Mouse (Mus musculus) hindbrain, embryonic 14.5 days (tissue): Measurements from ENCODE around the gene Vash2. TPM values are rescaled to one million over a fixed set of nuclear protein-coding genes. Genes with fewer than 3 reads are reported as not detected.
"Not testable (repeated sequence)": the region's sequence is repeated elsewhere in the genome, so short reads cannot be mapped to it uniquely, and the experiment has no call there.

Experiments
- ATAC-seq: fragments of 200-750 bp; cut with Nextera tagmentation; 2 replicates; pipeline ENCODE4 v1.8.0; 2017; ENCODE audit warnings: moderate number of reproducible peaks, mild to moderate bottlenecking, moderate TSS enrichment, moderate library complexity; ENCODE audit not compliant: low FRiP score
- DNase-seq: peaks from one replicate; pipeline ENCODE4 v3.0.0-alpha.2; 2015; ENCODE audit warnings: low spot score
- H3K27ac ChIP-seq: fragments of 300-500 bp; sonication (generic); 2 replicates; pipeline ENCODE4 v1.5.1; 2014; ENCODE audit warnings: mild to moderate bottlenecking, moderate library complexity
- H3K27me3 ChIP-seq: fragments of 300-500 bp; sonication (generic); 2 replicates; pipeline ENCODE4 v1.6.1; 2014; ENCODE audit warnings: mild to moderate bottlenecking, low read length, mixed read lengths; ENCODE audit not compliant: control insufficient read depth, insufficient read depth
- H3K36me3 ChIP-seq: fragments of 300-500 bp; sonication (generic); replicated peaks from 2 replicates; pipeline ENCODE4 v1.6.1; 2014; ENCODE audit not compliant: control insufficient read depth, insufficient read depth
- H3K4me1 ChIP-seq: fragments of 300-500 bp; sonication (generic); replicated peaks from 2 replicates; pipeline ENCODE4 v1.6.1; 2014; ENCODE audit warnings: antibody characterized with exemption, low read length, mixed read lengths; ENCODE audit not compliant: control insufficient read depth, insufficient read depth
- H3K4me2 ChIP-seq: fragments of 300-500 bp; sonication (generic); replicated peaks from 2 replicates; pipeline ENCODE4 v1.6.1; 2014; ENCODE audit warnings: mild to moderate bottlenecking, moderate library complexity
- H3K4me3 ChIP-seq: fragments of 300-500 bp; sonication (generic); replicated peaks from 2 replicates; pipeline ENCODE4 v1.5.1; 2014; ENCODE audit warnings: mild to moderate bottlenecking, low read length
- H3K9ac ChIP-seq: fragments of 300-500 bp; sonication (generic); 2 replicates; pipeline ENCODE4 v1.6.1; 2014
- H3K9me3 ChIP-seq: fragments of 300-500 bp; sonication (generic); 2 replicates; pipeline ENCODE4 v1.6.1; 2016; ENCODE audit warnings: low read length; ENCODE audit not compliant: control insufficient read depth
- WGBS: fragments of 180-500 bp; shearing (Covaris S2); extraction: QIAGEN DNeasy Blood & Tissue Kit; methylation state at CpG from one replicate; pipeline ENCODE4 v1.1.7; 2014; 5-methylcytosine and 5-hydroxymethylcytosine counted together
- polyA plus RNA-seq: library from polyadenylated mRNA; unstranded; fragments of >200 nt; fragmentation: Nextera tagmentation; extraction: Ambion mirVana; gene quantifications from 2 replicates; pipeline ENCODE4 v1.2.1, GENCODE M21; 2014

Vash2 gene
- polyA plus RNA-seq, 1 experiment from 2014 or later: 102 TPM

- ATAC-seq (no peak), DNase-seq (no peak)
- no peak overlapping the region for H3K9ac ChIP-seq
- WGBS: 87% methylated on average over 7 of the region's 7 CpGs
- no peak overlapping the region for H3K4me2 ChIP-seq
- H3K4me3 ChIP-seq: no peak overlapping the region
- no peaks in the 10 kb centered on the region for H3K4me1 ChIP-seq
- H3K27ac ChIP-seq: no peak overlapping the region
- peaks cover 93% of the 10 kb centered on the region for H3K36me3 ChIP-seq
- H3K27me3 ChIP-seq: no peaks in the 10 kb centered on the region
- H3K9me3 ChIP-seq: no peaks in the 10 kb centered on the region
Measured at GRCm38 (mm10) chr1:190939803-190940202, 39.3 kb downstream of the Vash2 start.

GRCm38 (mm10) chr1:190930181-190930580, 48.9 kb downstream of the Vash2 start:
- H3K4me3 ChIP-seq: no peak overlapping the region
- H3K4me2 ChIP-seq: no peak overlapping the region
- no peak overlapping the region for H3K27ac ChIP-seq
- ATAC-seq (no peak), DNase-seq (no peak)
- H3K9me3 ChIP-seq: no peaks in the 10 kb centered on the region
- peaks cover 28% of the 10 kb centered on the region for H3K36me3 ChIP-seq
- WGBS: 87% methylated on average over 6 of the region's 6 CpGs
- no peak overlapping the region for H3K9ac ChIP-seq
- H3K4me1 ChIP-seq: peaks cover 17% of the 10 kb centered on the region
- no peaks in the 10 kb centered on the region for H3K27me3 ChIP-seq

GRCm38 (mm10) chr1:190929010-190929695, 49.9 kb downstream of the Vash2 start:
- DNase-seq (peak; percentile 48), ATAC-seq (no peak; the same call in 1 of the 2 replicates)
- H3K4me2 ChIP-seq: peak overlapping the region; percentile 77
- peak overlapping the region; percentile 81 for H3K4me3 ChIP-seq
- WGBS: 9% methylated on average over 26 of the region's 27 CpGs
- no peaks in the 10 kb centered on the region for H3K27me3 ChIP-seq
- no peaks in the 10 kb centered on the region for H3K9me3 ChIP-seq
- H3K27ac ChIP-seq: peak overlapping the region; percentile 97
- peak overlapping the region; percentile 75 for H3K9ac ChIP-seq
- H3K4me1 ChIP-seq: peaks cover 17% of the 10 kb centered on the region
- peaks cover 18% of the 10 kb centered on the region for H3K36me3 ChIP-seq

GRCm38 (mm10) chr1:190928370-190929009, 50.6 kb downstream of the Vash2 start:
- Histone ChIP-seq H3K27ac (peak overlapping the region; percentile 97), H3K9me3 (no peaks in the 10 kb centered on the region), H3K4me2 (peak overlapping the region; percentile 77), H3K36me3 (peaks cover 12% of the 10 kb centered on the region), H3K27me3 (no peaks in the 10 kb centered on the region), H3K4me1 (peaks cover 17% of the 10 kb centered on the region), H3K9ac (peak overlapping the region; percentile 75), H3K4me3 (peak overlapping the region; percentile 81)
- WGBS: under 1% methylated on average over 68 of the region's 79 CpGs
- peak; percentile 97 for ATAC-seq
- peak; percentile 98 for DNase-seq

GRCm38 (mm10) chr1:190927751-190928369, 51.2 kb downstream of the Vash2 start:
- peak overlapping the region; percentile 97 for H3K27ac ChIP-seq
- H3K4me3 ChIP-seq: peak overlapping the region; percentile 81
- peaks cover 8% of the 10 kb centered on the region for H3K36me3 ChIP-seq
- peaks cover 17% of the 10 kb centered on the region for H3K4me1 ChIP-seq
- peak overlapping the region; percentile 75 for H3K9ac ChIP-seq
- WGBS: 21% methylated on average over 16 of the region's 16 CpGs
- H3K4me2 ChIP-seq: peak overlapping the region; percentile 77
- DNase-seq (no peak), ATAC-seq (peak; percentile 15)
- no peaks in the 10 kb centered on the region for H3K27me3 ChIP-seq
- H3K9me3 ChIP-seq: no peaks in the 10 kb centered on the region

- peak overlapping the region; percentile 77 for H3K4me2 ChIP-seq
- 93% methylated on average over 3 of the region's 3 CpGs for WGBS
- H3K36me3 ChIP-seq: peaks cover 3% of the 10 kb centered on the region; the same call in 1 of the 2 replicates
Measured at GRCm38 (mm10) chr1:190927311-190927710, 51.8 kb downstream of the Vash2 start.

GRCm38 (mm10) chr1:190924812-190925211, 54.3 kb downstream of the Vash2 start, which contains the start of gene Angel2:
Gene Angel2, plus strand, starts transcription at chr1:190925112.
- 90% methylated on average over 3 of the region's 3 CpGs for WGBS
- H3K9me3 ChIP-seq, H3K36me3 ChIP-seq, H3K4me3 ChIP-seq, H3K27me3 ChIP-seq, DNase-seq, H3K9ac ChIP-seq, H3K27ac ChIP-seq, H3K4me2 ChIP-seq, ATAC-seq: not testable (repeated sequence)
- H3K4me1 ChIP-seq: peaks cover 17% of the 10 kb centered on the region

More at GRCm38 (mm10) chr1:190927311-190927710, 51.8 kb downstream of the Vash2 start:
- no peak overlapping the region for H3K9ac ChIP-seq
- DNase-seq (no peak), ATAC-seq (no peak)
- peaks cover 17% of the 10 kb centered on the region for H3K4me1 ChIP-seq
- peak overlapping the region; percentile 81 for H3K4me3 ChIP-seq
- no peak overlapping the region for H3K27ac ChIP-seq
- H3K9me3 ChIP-seq: no peaks in the 10 kb centered on the region
- H3K27me3 ChIP-seq: no peaks in the 10 kb centered on the region

- Histone ChIP-seq H3K9ac (no peak overlapping the region), H3K9me3 (no peaks in the 10 kb centered on the region), H3K4me3 (no peak overlapping the region), H3K36me3 (no peaks in the 10 kb centered on the region), H3K4me2 (no peak overlapping the region), H3K4me1 (no peaks in the 10 kb centered on the region), H3K27me3 (no peaks in the 10 kb centered on the region), H3K27ac (no peak overlapping the region)
- DNase-seq (no peak), ATAC-seq (no peak)
- WGBS: 78% methylated on average over 8 of the region's 8 CpGs
Measured at GRCm38 (mm10) chr1:190919725-190920469, 59.2 kb downstream of the Vash2 start.

GRCm38 (mm10) chr1:190918938-190919337, 60.2 kb downstream of the Vash2 start:
- WGBS: 75% methylated on average over 7 of the region's 7 CpGs
- Histone ChIP-seq H3K36me3 (no peaks in the 10 kb centered on the region), H3K4me3 (no peak overlapping the region), H3K27me3 (no peaks in the 10 kb centered on the region), H3K4me2 (no peak overlapping the region), H3K9me3 (no peaks in the 10 kb centered on the region), H3K27ac (no peak overlapping the region), H3K9ac (no peak overlapping the region), H3K4me1 (no peaks in the 10 kb centered on the region)
- ATAC-seq (no peak), DNase-seq (no peak)
